Mouse (Mus musculus) cerebellum, adult 8-10 months (tissue): Measurements from ENCODE around the gene Itpk1.
A peak's percentile ranks its signal among the peaks of the same experiment; 100 is the strongest.

ENCODE experiments used
- DNase-seq: peaks from one replicate; pipeline ENCODE4 v3.0.0; 2022

Gene Itpk1

DNA sequence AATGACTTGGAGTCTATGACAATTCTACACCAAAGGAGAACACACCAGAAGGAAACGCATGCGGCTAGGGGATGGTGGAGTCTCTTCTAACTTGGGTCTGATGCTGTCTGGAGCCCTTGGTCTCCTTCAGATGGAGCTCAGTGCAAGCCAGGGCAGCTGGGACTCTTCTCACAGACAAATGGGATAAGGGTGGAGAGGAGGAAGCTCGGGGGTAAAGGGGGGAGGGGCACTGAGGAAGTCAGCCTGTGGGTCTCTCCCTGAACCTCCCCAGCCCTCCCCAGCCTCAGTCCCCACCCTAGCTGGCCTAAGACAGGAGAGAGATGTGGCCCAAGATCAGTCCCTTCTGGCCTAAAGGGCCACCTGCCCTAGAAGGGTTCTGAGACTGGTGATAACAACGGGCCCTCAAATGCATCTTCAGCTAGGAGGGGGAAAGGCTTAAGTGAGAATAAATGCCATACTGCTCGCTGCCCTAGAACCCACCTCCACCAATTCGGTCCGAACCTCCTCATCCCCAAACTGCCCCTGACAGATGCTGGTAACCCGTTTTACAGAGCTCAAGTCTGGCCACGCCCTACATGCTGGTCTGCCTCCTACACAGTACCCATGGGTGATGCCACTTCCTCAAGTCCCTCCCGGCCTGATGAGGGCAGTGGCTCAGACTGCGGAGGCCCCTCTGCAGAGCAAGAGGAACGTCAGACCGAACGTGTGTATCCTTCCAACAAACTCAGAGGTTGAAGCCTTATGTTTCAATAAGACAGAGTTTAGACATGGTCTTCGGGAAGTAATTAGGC, 14.8 kb downstream of the Itpk1 start:
- DNase-seq = no peak

DNA sequence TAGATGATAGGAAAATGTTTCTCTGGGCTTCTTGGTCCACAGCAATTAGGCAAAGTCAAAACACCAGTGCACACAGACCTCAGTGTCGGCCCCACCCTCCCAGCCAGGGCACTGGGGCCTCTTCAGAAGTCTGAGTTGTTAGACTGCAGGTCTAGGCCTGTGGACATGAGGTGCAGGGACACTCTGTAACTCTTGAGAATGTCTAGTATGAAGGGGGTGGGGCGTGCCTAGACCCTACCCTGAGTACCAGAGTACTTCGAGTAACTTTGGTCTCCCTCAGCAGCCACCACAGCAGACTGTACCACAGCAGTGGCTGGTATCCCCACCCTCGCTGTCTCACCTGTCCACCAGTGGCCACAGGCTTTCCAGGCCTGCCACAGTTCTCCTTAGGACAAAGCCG, 18.4 kb downstream of the Itpk1 start:
- no peak for DNase-seq

DNA sequence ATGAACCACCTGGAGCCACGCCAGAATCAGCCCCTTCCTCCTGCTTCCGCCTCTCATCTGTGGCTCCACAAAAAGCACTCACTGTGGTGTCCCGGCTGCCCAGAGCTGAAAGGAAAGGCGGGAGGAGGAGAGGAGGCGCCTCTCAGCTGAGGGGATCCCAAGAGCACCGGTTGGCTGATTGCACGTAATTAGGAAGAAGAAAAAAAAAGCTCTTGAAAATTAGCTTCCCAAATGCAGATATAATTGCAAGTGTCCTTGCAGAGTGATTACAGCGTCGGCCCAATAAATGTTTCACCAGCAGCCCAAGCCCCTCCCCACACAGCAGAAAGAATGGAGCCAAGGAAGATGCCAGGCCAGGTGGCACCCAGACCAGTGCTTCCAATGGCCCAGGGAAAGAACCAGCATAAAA, 19.2 kb downstream of the Itpk1 start:
- DNase-seq = no peak

DNA sequence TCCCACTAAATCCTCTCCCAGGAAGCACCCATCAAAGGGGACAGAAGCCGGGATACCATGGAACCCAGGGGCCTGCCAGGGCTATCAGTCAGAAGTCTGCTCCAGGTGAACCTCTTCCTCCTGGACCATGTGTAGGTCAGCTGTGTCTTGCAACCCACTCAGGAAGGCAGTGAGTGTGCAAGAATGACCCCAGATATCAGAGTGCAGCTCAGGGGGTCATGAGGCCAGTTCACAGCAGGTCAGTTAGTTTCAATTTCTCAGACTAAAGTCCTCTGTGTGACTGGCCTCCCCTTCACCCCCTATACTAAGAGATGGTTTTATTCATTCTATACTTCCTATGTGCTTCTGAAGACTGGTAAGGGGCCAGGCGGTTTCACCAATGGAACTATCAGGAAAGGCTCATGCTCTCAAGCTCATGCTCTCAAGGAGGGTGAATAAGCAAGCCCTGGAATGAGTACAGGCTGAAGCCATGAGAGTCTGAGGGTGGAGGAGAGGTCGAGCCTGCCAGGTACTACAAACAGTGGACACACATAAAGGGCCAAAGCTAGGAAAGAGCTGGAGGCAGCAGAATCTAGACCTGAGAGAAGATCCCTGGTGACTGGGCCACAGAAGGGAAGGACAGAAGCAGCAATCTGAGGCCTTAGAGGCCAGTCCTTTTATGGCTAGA, 19.9 kb downstream of the Itpk1 start:
- no peak for DNase-seq

DNA sequence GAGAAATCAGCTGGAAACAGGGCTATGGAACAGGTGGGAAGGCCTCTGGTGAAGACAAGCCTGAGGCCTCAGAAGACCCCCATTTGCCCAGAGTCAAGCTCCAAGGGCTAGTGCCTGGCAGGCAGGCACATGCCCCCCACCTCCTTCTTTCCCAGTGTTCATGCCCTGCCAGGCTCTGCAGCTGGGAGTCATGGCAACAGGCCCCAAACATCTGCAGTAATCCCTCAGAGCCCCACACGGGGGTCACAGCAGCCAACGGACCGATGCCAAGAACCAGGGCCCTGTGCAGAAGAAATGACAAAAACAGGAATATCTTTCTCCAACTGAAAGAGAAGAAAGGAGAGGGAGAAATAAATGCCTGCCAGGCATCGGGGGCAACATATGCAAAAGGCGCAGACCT, 20.8 kb downstream of the Itpk1 start:
- DNase-seq = no peak

DNA sequence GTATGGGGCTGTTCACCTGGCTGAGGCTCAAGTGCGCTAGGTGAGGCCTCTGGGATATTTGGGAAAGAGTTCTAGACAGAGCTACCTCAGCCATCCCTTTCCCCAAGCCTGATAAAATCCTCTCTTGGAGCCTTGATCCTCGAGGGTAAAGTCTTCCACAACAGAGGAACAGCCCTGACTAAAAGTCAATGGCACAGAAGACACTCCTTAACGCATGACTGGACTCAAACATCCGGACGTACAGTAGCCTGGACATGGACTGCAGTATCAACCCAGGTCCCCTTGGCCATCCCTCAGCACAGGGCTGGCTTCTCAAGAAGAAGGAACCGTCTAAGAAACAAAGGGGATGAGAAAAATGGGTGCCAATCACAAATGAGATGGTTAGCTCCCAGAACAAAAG, 21.3 kb downstream of the Itpk1 start:
- DNase-seq = no peak

DNA sequence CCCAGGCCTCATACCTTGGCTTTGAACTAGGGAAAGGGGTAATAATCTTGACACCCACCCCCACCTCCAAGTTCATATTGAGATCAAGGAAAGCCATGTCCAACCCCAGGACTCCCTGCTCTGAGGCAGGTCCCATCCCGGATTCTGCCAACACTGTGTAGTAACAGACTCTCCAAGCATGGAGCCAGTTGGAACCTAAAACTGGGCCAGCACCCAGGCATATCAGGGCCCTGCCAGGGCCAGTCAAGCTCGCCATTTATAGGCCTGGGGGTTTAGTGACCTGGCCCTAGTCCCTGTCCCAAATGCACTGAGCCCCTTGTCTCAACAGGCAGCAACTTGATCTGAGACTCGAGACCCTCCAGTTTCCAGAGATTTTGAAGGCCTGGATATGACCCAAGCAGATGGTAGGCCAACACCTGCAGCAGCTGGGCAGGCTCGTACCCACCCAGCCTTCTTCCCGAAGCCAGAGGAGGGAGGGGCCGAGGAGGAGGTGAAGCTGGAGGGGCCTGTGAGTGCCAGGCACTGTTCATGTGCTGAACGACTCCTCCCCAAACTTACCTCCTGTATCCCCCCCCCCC, 21.9 kb downstream of the Itpk1 start:
- DNase-seq = no peak

DNA sequence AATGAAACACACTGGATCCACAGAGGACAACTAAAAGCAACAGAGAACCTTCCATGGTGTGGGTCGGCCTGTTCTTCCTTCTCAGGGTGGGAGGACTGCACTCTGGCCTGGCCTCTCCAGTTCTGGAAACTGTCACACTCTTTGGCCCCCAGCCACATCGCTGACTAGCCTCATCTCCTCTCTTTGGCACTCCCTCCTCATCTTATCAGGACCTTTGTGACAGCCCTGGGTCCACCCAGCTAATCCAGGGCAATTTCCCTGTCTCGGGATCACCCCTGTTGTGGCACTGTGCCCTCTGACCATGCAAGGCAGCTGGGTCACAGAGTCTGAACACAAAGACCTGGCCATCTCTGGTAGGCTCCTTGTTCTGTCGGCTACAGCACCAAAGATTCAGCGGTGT, 22.6 kb downstream of the Itpk1 start:
- DNase-seq = no peak

DNA sequence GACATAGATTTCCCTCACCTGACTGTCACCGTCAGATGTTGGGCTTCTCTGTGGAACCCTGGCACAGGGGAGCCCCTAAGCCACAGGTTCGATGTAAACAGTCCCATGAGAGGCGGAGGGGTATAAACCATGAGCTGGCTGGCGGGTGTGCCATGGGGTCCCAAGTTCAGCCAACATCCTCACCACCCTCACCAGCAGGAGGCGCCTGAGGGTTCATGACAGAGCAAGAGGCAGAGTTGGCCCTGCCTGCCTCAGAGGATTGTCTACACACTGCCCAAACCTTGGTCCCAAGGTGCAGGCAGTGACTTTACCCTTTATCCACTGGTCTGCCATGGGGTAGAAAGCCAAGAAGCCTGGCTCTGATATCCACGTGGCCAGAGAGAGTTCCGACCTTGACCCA, 23.1 kb downstream of the Itpk1 start:
- DNase-seq = no peak

DNA sequence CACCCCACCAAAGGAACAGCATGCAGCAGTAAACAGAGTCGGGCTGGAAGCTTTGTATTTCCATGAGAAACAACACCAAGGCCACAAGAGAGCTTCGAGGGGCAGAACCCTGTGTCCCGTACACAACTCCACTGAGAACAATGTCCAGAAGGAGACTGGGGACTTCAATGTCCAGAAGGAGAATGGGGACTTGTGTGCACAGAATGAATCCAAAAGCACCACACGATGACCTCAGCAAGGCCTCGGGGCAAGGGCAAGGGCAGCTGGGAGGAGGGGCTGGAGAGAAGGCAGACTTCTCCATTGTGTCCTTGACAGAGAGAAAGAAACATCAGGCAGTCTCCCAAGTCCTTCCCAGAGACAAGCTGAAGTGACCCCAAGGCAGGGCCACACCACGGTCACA, 25.9 kb downstream of the Itpk1 start:
- no peak for DNase-seq

DNA sequence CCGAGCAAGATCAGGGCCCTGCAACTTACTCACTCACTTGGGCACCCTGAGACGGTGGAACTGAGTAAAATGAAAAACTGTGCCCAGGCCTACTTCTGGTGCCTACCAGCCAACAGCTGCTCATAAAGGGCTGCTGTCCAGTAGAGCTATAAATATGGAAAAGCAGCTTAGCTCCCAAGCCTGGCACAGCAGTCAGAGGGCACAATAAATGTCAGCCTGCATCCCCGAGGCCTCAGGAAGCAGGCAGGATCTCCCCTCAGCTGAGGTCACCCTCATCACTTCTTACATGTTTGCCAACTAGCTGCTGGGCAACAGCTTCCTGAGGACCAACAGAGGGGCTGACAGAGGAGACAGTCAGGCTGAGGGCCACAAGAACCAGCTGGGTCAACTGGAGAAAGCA, 27.6 kb downstream of the Itpk1 start:
- no peak for DNase-seq

DNA sequence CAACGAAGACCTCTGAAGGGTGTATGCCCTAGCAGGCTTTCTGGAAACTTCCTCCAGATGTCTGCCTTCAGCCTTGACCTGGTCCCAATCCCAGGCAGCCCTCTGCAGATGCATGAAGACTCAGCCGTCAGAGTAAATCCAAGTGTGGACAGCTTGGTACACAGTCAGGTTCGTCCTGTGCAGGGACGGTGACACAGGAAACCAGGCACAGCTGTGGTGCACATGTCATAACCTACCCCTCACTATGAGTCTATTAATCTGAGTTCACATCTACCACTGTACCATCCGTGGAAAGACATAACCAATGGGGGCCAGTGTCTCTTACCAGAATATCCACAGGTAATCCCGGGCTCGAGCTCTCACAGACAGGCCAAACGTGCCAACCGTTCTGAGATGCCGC, 30.2 kb downstream of the Itpk1 start:
- no peak for DNase-seq

DNA sequence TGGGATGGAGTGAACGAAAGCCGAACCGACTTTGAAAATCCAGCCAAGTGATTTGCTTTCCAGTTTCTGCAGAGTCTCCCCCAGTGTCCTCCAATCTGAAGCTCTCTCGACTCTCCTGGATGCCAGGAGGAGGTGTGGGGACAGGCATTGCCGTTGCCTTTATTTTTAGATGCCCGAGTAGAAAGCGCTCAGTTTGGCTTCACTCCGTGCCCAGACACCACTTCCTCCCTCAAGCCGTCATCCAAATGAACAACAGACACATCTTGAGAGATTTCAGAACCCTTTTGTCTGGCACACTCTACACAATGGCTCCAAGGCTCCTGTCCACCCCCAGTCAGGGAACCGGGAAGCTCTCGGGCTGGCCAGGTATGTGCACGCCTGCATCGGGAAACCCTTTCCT, 30.6 kb downstream of the Itpk1 start:
- no peak for DNase-seq

DNA sequence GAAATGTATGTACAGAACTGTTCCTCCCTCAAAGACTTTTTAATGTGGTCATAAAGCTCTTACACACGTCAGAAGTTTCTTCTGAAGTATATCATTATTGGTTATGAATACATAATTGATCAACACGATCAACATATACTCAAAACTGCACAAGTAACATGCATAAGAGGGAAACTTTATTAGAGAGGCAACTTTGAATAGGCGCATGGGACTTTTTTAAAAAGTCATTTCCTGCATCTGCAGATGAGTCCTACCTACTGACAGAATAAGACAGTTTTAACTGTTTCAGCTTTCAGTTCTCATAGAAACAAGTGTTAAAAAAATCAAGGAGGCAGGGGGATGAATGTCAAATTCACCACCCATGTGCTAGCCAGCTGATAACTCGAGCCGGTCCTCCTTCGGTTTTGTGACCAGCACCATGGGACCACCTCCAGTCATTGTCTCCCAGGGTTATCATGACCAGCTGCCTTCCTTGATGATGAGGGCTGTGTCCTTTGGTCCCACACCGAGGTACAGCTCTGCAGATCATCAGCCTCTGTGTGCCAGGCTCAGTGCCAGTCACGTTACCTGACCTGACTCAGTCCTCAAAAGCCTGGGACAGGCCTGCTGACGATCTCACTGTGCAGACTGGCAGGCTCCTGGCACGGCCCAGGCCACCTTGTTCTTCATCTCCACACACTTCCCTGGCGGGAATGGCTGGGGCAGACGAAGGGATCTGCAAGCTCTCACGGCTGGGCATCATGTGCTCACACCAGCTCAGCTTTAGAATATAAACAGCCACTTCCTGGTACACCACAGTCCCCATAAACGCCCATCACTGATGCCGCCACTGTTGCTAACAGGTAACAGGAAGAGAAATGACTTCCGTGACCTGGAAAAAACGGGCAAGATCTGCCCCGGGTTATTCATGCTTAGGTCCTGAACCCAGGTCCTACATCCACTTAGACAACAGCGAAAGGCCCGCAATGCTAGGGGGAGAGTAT, 31.6 kb downstream of the Itpk1 start:
- no peak for DNase-seq

DNA sequence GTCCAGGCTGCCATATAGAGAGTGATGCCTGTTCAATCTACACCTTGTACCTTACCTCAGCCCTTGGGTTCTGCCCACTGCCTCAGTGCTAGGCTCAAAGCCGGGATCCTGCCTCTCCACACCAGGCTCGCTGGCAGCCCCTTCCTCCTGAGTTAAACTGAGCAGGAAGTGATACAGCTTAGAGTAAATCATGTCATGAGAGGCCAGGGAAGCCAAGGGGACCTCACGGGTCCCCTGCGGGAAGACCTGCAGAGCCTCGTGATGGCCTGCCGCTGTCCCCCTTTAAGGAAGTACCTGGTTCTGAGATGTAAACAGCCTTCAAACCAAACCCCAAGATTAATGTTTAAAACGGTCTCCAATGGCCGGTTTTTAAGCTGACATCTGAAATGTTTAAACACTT, 32.6 kb downstream of the Itpk1 start:
- DNase-seq = no peak

DNA sequence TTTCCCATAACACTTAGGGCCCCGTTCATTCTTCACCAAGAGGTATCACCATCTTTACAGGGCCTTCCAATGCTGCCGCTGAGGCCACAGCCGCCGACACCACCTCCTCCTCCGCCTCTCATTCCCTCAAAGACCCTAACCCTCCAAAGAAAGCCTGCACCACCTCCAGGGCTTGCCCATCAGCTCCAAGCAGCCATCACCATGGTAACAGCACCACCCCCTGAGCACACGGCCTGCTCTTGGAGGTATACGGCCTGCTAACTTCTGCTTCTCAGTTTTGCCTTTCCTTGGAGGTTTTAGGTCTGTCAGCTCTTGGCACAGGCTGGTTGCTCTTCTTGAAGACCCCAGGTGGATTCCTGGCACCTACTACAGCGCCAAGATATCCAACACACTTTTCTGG, 33.9 kb downstream of the Itpk1 start:
- no peak for DNase-seq

DNA sequence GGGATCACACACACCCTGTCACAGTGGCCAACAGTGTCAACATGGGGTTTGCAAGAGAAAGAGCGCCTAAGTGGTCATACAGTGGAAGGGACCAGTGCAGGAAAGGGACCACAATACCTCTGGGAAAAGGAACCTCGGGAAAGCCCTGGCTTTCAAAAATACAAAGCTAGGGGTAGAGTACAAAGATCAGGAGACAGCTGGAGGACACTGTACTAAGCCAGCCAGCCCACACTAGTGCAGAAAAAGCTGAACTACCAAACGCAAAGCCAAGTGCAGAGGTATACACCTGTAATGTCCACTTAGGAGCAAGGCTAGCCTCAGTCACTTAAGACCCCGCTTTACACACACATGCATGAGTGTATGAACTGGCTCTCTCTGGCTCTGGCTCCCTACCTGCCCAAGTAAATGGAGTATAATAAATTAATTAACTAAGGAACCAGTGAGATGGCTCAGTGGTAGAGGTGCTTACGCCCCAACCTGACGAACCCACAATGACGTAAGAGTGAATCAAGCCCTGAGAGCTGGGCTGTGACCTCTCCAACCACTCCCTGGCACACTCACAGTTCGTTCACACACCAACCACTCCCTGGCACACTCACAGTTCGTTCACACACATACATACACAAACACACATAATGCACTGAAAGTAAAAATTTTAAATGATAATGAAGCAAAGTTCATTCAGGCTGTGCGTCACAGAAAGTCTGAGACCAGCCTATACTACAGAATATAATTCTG, 39.1 kb downstream of the Itpk1 start:
- DNase-seq = no peak

DNA sequence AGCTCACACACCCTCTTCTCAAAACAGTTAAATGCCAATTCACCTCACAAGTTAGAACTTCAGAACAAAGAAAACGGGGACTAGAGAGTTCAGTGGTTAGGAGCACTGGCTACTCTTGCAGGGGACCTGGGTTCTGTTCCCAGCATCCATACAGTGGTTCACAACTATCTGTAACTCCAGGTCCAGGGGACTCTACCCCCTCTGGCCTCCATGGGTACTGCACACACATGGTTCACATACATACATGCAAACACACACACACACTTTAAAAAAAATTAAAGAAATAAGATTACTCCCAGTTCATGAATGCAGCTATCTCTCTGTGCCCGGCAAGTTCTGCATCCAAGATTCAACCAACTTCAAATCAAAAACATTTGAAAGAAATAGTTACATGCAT, 40.7 kb downstream of the Itpk1 start:
- DNase-seq = no peak

DNA sequence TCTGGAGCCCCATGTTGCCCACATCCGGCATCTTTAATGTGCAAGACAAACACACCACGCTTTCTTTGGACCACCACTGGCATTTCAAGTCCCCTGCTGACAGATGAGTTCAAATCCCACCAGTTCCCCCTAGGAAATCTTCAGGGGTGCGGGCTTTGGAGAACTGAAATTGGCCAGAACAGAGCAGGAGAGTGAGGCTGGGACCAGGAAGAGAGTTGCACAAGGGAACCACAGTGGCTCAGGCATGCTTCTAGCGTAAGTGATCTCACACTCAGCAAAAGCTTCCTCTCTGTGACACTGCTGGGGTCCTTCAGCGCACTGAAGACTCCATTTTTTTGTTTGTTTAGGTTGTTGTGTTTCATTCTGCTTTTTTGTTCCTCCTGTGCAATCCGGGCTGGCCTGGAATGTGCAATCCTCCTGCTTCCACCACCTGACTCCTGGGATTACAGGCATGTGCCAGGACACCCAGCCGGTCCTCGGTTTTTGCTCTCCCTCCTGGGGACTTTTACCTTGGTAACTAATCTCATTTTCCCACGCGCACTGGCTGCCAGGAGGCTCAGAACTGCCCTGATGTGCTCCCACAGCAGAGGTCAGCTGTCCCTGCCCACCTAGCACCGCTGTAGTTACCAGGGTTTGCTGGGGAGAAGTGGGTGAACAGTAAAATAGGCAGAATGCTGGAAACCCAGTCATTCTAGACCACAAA, 41.2 kb downstream of the Itpk1 start:
- DNase-seq = no peak

DNA sequence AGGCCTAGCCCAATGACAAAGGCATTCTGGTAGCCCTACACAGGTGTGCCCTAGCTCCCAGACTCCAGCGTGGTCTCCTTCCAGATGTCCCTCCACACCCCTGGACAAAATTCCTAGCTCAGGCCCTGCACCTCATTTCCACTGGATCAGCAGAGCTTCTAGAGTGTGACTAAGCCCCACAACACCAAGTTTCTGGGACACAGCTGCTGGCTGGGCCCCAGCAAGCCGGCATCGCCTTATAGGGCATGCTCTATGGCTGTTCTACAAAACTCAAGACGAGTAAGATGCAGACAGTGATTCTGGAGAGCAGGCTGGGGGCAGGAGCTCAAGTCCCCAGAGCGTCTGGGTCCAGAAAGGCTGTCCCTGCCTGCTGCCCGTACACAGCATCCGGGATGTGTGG, 43.0 kb downstream of the Itpk1 start:
- no peak for DNase-seq

DNA sequence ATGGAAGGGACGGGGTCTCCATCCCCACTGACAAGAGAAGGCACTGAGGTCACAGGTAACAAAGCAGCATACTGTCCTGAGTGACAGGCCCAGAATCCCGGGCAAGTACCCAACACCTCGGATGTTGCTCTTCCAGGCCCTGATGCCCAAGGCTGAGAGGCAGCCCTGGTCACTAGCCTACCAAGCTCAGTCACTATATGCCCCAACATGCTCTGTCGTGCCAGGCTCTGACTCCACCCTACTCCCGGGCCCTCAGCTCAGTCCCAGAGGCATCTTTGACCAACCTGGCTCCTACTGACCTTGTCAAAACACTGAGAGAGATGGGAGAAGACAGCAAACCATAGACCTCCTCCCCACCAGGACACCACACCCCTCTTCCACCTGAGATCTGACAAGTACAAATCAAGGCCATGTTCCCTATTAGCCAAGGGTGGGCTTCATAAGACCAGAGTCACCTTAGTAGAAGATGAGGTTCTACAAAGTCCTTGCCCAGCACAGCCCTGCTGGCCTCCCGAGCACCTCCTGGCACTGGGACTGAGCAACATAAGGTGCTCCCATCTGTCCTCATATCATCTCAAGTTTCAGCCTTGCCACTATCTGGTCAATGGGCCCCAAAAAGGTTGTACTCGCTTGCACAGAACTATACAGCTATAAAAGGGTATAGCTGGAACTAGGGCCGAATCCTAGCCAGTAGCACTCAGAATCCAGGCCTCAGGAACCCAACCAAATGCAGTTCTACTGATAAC, 43.7 kb downstream of the Itpk1 start:
- peak; percentile 85 for DNase-seq
